Mouse (Mus musculus) MEL (cell line): Measurements from ENCODE around the gene Trappc10. TPM values are rescaled to one million over a fixed set of nuclear protein-coding genes. Genes with fewer than 3 reads are reported as not detected.
A peak's percentile ranks its signal among the peaks of the same experiment; 100 is the strongest.

Experiments
- DNase-seq: peaks from one replicate; pipeline ENCODE4 v3.0.0; 2011; ENCODE audit warnings: low read depth, low spot score
- H3K27ac ChIP-seq: 2 replicates; pipeline ENCODE4 v1.5.1; 2012; ENCODE audit warnings: low read depth, mild to moderate bottlenecking, control low read depth, low read length, moderate library complexity; ENCODE audit not compliant: control insufficient read depth
- H3K27me3 ChIP-seq, 2 experiments: fragments of 150-350 bp in 1 of 2; sonication (generic) in 1 of 2; 2 replicates each; pipeline ENCODE4 v1.6.1; 2012; ENCODE audit warnings: low read length in 2 of 2, mild to moderate bottlenecking in 2 of 2, improper control_type of control experiment in 1 of 2, moderate library complexity in 1 of 2; ENCODE audit not compliant: insufficient read depth in 2 of 2, control insufficient read depth in 1 of 2
- H3K36me3 ChIP-seq, 2 experiments: 2 replicates each; pipeline ENCODE4 v1.6.1; 2012 to 2014; ENCODE audit warnings: low read length in 2 of 2, improper control_type of control experiment in 1 of 2, inconsistent platforms in 1 of 2, mild to moderate bottlenecking in 1 of 2; ENCODE audit not compliant: insufficient read depth in 2 of 2, control insufficient read depth in 1 of 2
- H3K4me1 ChIP-seq, 2 experiments: fragments of 150-350 bp in 1 of 2; sonication (generic) in 1 of 2; 2 replicates each; pipeline ENCODE4 v1.6.1; 2012; ENCODE audit warnings: low read length in 2 of 2, improper control_type of control experiment in 1 of 2, mild to moderate bottlenecking in 1 of 2; ENCODE audit not compliant: insufficient read depth in 2 of 2, control insufficient read depth in 1 of 2
- H3K4me3 ChIP-seq, 2 experiments: fragments of 150-350 bp in 1 of 2; sonication (generic) in 1 of 2; 2 replicates each; pipeline ENCODE4 v1.5.1; 2012; ENCODE audit warnings: low read depth in 2 of 2, low read length in 2 of 2, mild to moderate bottlenecking in 2 of 2, moderate library complexity in 2 of 2, control low read depth in 1 of 2, improper control_type of control experiment in 1 of 2; ENCODE audit not compliant: control insufficient read depth in 1 of 2, insufficient read depth in 1 of 2
- H3K79me2 ChIP-seq: 2 replicates; pipeline ENCODE4 v1.6.1; 2012; ENCODE audit warnings: mild to moderate bottlenecking, low read length, moderate library complexity; ENCODE audit not compliant: control insufficient read depth, poor library complexity, insufficient read depth
- H3K9ac ChIP-seq: 2 replicates; pipeline ENCODE4 v1.6.1; 2012; ENCODE audit warnings: low read depth, mild to moderate bottlenecking, control low read depth, low read length, moderate library complexity; ENCODE audit not compliant: control insufficient read depth, poor library complexity, severe bottlenecking
- H3K9me3 ChIP-seq: fragments of 150-350 bp; sonication (generic); replicated peaks from 2 replicates; pipeline ENCODE4 v1.6.1; 2012; ENCODE audit warnings: mild to moderate bottlenecking, low read length, improper control_type of control experiment, moderate library complexity; ENCODE audit not compliant: insufficient read depth
- CTCF ChIP-seq, 3 experiments: IDR thresholded peaks in 2 of 3; conservative IDR thresholded peaks in 1 of 3; 2 replicates each; pipeline ENCODE4 v1.5.1; 2011 to 2012; ENCODE audit warnings: low read length in 3 of 3, low read depth in 2 of 3, mild to moderate bottlenecking in 2 of 3, improper control_type of control experiment in 1 of 3, inconsistent platforms in 1 of 3, mixed read lengths in 1 of 3, moderate library complexity in 1 of 3; ENCODE audit not compliant: control insufficient read depth in 1 of 3, insufficient read depth in 1 of 3, poor library complexity in 1 of 3, severe bottlenecking in 1 of 3
- ETS1 ChIP-seq: IDR thresholded peaks from 2 replicates; pipeline ENCODE4 v1.6.1; 2012; ENCODE audit warnings: low read depth, mild to moderate bottlenecking, inconsistent platforms, low read length, improper control_type of control experiment, moderate library complexity
- GABPA ChIP-seq: IDR thresholded peaks from 2 replicates; pipeline ENCODE4 v1.6.1; 2012; ENCODE audit warnings: low read depth, mild to moderate bottlenecking, inconsistent platforms, low read length, improper control_type of control experiment, moderate library complexity
- GATA1 ChIP-seq: IDR thresholded peaks from 2 replicates; pipeline ENCODE4 v1.6.1; 2011; ENCODE audit warnings: low read depth, low read length, improper control_type of control experiment
- HCFC1 ChIP-seq: IDR thresholded peaks from 2 replicates; pipeline ENCODE4 v1.6.1; 2012; ENCODE audit warnings: low read depth, mild to moderate bottlenecking, inconsistent platforms, low read length, improper control_type of control experiment, moderate library complexity
- MAX ChIP-seq: IDR thresholded peaks from 2 replicates; pipeline ENCODE4 v1.6.1; 2011; ENCODE audit warnings: low read length, improper control_type of control experiment
- MAZ ChIP-seq: IDR thresholded peaks from 2 replicates; pipeline ENCODE4 v1.6.1; 2012; ENCODE audit warnings: low read depth, mild to moderate bottlenecking, inconsistent platforms, low read length, improper control_type of control experiment
- MXI1 ChIP-seq: IDR thresholded peaks from 2 replicates; pipeline ENCODE4 v1.6.1; 2011; ENCODE audit warnings: mild to moderate bottlenecking, low read depth, low read length, improper control_type of control experiment
- MYB ChIP-seq: IDR thresholded peaks from 2 replicates; pipeline ENCODE4 v1.6.1; 2011; ENCODE audit warnings: mild to moderate bottlenecking, low read depth, low read length, improper control_type of control experiment
- POLR2A ChIP-seq, 2 experiments: IDR thresholded peaks; 2 replicates each; pipeline ENCODE4 v1.6.1; 2011 to 2012; ENCODE audit warnings: low read length in 2 of 2, mild to moderate bottlenecking in 2 of 2, control low read depth in 1 of 2, improper control_type of control experiment in 1 of 2, low read depth in 1 of 2, moderate library complexity in 1 of 2; ENCODE audit not compliant: control insufficient read depth in 1 of 2, insufficient read depth in 1 of 2, poor library complexity in 1 of 2
- POLR2AphosphoS2 ChIP-seq: IDR thresholded peaks from 2 replicates; pipeline ENCODE4 v1.6.1; 2011; ENCODE audit warnings: low read length, improper control_type of control experiment
- SMC3 ChIP-seq: IDR thresholded peaks from 2 replicates; pipeline ENCODE4 v1.6.1; 2011; ENCODE audit warnings: low read depth, low read length, improper control_type of control experiment
- UBTF ChIP-seq: IDR thresholded peaks from 2 replicates; pipeline ENCODE4 v1.6.1; 2012; ENCODE audit warnings: low read depth, mild to moderate bottlenecking, inconsistent platforms, low read length, improper control_type of control experiment, moderate library complexity, borderline replicate concordance; ENCODE audit not compliant: insufficient read depth
- USF1 ChIP-seq: IDR thresholded peaks from 2 replicates; pipeline ENCODE4 v1.6.1; 2014; ENCODE audit warnings: low read depth, mild to moderate bottlenecking, inconsistent platforms, low read length, improper control_type of control experiment, moderate library complexity
- ZKSCAN1 ChIP-seq: IDR thresholded peaks from 2 replicates; pipeline ENCODE4 v1.6.1; 2012; ENCODE audit warnings: low read depth, mild to moderate bottlenecking, inconsistent platforms, low read length, improper control_type of control experiment, moderate library complexity
- polyA plus RNA-seq, 2 experiments: library from polyadenylated mRNA; stranded (reverse) in 1 of 2; unstranded in 1 of 2; fragments of >175 nt in 1 of 2; fragments of >200 nt in 1 of 2; gene quantifications; 2 replicates each; pipeline versions ENCODE4 v1.2.1 to v1.2.4; 2012; ENCODE audit warnings: low replicate concordance in 2 of 2, low read depth in 1 of 2; ENCODE audit not compliant: insufficient read length in 2 of 2, insufficient read depth in 1 of 2, missing spikeins in 1 of 2
- total RNA-seq: library from RNA; depleted of rRNA; stranded (reverse); fragments of 300-350 nt; gene quantifications from 2 replicates; pipeline ENCODE4 v1.2.3, GENCODE M21; 2012

Trappc10 gene
- total and polyA plus RNA-seq, 3 experiments, result 26.1 to 35.5 TPM; not detected in 1

DNA sequence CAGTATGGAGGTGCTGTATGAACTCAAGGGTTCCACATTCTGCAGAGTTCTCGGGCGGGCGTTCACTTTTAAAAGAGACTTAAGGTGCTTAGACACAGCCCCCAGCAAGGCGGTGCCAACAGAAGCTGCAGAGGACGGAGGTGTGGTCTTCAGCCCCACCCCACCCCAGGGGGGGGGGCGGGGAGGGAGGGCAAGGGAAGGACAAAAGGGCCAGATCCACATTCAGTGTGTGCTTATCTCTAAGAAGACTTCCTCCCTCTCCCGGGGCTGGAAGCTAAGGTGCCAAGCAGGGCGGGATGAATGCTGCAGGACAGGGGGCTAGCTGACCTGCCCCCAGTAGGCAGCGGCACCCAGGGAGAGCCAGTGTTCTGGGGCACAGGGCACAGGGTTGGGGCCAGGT lies 28.5 kb upstream of the Trappc10 start:
- Histone ChIP-seq H3K9ac (peak overlapping the region; percentile 23), H3K9me3 (no peaks in the 10 kb centered on the region), H3K79me2 (no peaks in the 10 kb centered on the region), H3K27me3 (peaks cover 0 to 2% of the 10 kb centered on the region in 2 experiments; a peak in 2 of 4 replicates), H3K4me3 (no peak overlapping the region; a peak in 1 of 4 replicates), H3K4me1 (peaks cover 0 to 3% of the 10 kb centered on the region in 2 experiments; a peak in 3 of 4 replicates), H3K27ac (no peak overlapping the region), H3K36me3 (0 out of 4 replicates have a peak, but pooled peaks cover 0 to 3% of the 10 kb centered on the region in 2 experiments)
- peak; percentile 80 for DNase-seq
- TF ChIP-seq ETS1, result no peak
- TF ChIP-seq USF1, result no peak
- TF ChIP-seq GATA1, result 0 out of 2 replicates have a peak, but pooled peaks have one; percentile 25
- TF ChIP-seq POLR2AphosphoS2, result no peak
- TF ChIP-seq MAZ, result peak; percentile 90; the same call in 1 of the 2 replicates

GRCm38 (mm10) chr10:78265881-78266280 lies 21.4 kb upstream of the Trappc10 start:
- Histone ChIP-seq H3K36me3 (no peaks in the 10 kb centered on the region), H3K9ac (no peak overlapping the region), H3K4me1 (no peaks in the 10 kb centered on the region), H3K27me3 (peaks cover 9 to 14% of the 10 kb centered on the region in 2 experiments), H3K79me2 (no peaks in the 10 kb centered on the region), H3K27ac (no peak overlapping the region), H3K4me3 (no peak overlapping the region), H3K9me3 (no peaks in the 10 kb centered on the region)
- no peak for DNase-seq
- TF ChIP-seq GABPA (no peak), MYB (no peak), ZKSCAN1 (no peak), SMC3 (peak; percentile 8; the same call in 1 of the 2 replicates), CTCF (IDR thresholded peaks at IDR 0.05 in 2 of 3, conservative IDR thresholded peaks at IDR 0.05 in 1 of 3; ENCODE audit: control insufficient read depth in 1 of 3, insufficient read depth in 1 of 3, low read depth in 2 of 3, low read length in 3 of 3, poor library complexity in 1 of 3, severe bottlenecking in 1 of 3) (peak in 1 of 3 experiments; percentile 3; a peak in 1 of 6 replicates)

- Histone ChIP-seq H3K4me1 (no peaks in the 10 kb centered on the region), H3K9ac (no peak overlapping the region), H3K9me3 (no peaks in the 10 kb centered on the region), H3K79me2 (no peaks in the 10 kb centered on the region), H3K4me3 (no peak overlapping the region), H3K27ac (no peak overlapping the region), H3K36me3 (no peaks in the 10 kb centered on the region), H3K27me3 (peaks cover 12 to 14% of the 10 kb centered on the region in 2 experiments)
- DNase-seq, result peak; percentile 60
- TF ChIP-seq POLR2A (IDR thresholded peaks at IDR 0.05; ENCODE audit: control insufficient read depth in 1 of 2, insufficient read depth in 1 of 2, low read depth in 1 of 2, low read length in 2 of 2, poor library complexity in 1 of 2) (no peak), UBTF (no peak), MAX (no peak), HCFC1 (no peak), ETS1 (no peak), MXI1 (no peak)
Measured at GRCm38 (mm10) chr10:78264735-78265134, 20.3 kb upstream of the Trappc10 start.
